Mouse (Mus musculus) T-helper 17 cell (primary cell): ENCODE data around the gene Kncn.

Experiments
- in situ Hi-C, 2 experiments: fragments of 300-600 bp; cut with MboI, MseI; formaldehyde crosslinking; loops; 1 replicate in 1 of 2; 2 replicates in 1 of 2; pipeline ENCODE4 v1.15.1; 2025; ENCODE audit warnings: high pct_unique_total_duplicates in 2 of 2

Gene Kncn

GRCm38 (mm10) chr4:115935835-115936581 lies 51.8 kb downstream of the Kncn start:
- in situ Hi-C loops, result no loop called here

- in situ Hi-C loops, result no loop called here
Measured at GRCm38 (mm10) chr4:115936646-115937045, 52.4 kb downstream of the Kncn start.

- in situ Hi-C loops, result no loop called here
Measured at GRCm38 (mm10) chr4:115937061-115937976, 53.1 kb downstream of the Kncn start.

- in situ Hi-C loops, result no loop called here
Measured at GRCm38 (mm10) chr4:115938276-115939160, 54.3 kb downstream of the Kncn start.
